ENCODE assay signal across 8 mouse cellular contexts in genomic region chr5:125406322-125407016, GRCm38 (mm10). TPM values are rescaled to one million over a fixed set of nuclear protein-coding genes. Genes with fewer than 3 reads are reported as not detected.
DNase-seq lines count a peak whose midpoint lies in the region; ATAC-seq lines count a peak whose summit lies in the region.

No protein-coding gene starts in this region.

- H3K4me1 ChIP-seq in forebrain, embryonic 15.5 days, result peaks cover 17% of the 10 kb centered on the region
- peaks cover 40% of the 10 kb centered on the region for H3K4me1 ChIP-seq in hindbrain, embryonic 10.5 days (replicated peaks)

- H3K36me3 ChIP-seq in forebrain, embryonic 15.5 days, result no peaks in the 10 kb centered on the region
- no peaks in the 10 kb centered on the region for H3K36me3 ChIP-seq in hindbrain, embryonic 10.5 days

- H3K9me3 ChIP-seq in forebrain, embryonic 15.5 days, result no peaks in the 10 kb centered on the region
- no peaks in the 10 kb centered on the region for H3K9me3 ChIP-seq in hindbrain, embryonic 10.5 days

- no peaks in the 10 kb centered on the region for H3K27me3 ChIP-seq in forebrain, embryonic 15.5 days
- peaks cover 8% of the 10 kb centered on the region; the same call in 1 of the 2 replicates for H3K27me3 ChIP-seq in hindbrain, embryonic 10.5 days (ENCODE audit: insufficient read depth, poor library complexity, severe bottlenecking)

- WGBS in forebrain, embryonic 15.5 days, result under 1% methylated on average over 20 of the region's 20 CpGs
- 2% methylated on average over 20 of the region's 20 CpGs for WGBS in hindbrain, embryonic 10.5 days

- peak overlapping the region; percentile 69 for H3K4me2 ChIP-seq in forebrain, embryonic 15.5 days (replicated peaks)

- peak; percentile 77 for DNase-seq in ES-CJ7 (ENCODE audit: low read depth, low spot score)
- DNase-seq in brain, adult 2 months (ENCODE audit: low read depth, low spot score), result peak; percentile 74
- peak; percentile 73 for DNase-seq in hindbrain, embryonic 10.5 days (ENCODE audit: low spot score)
- peak; percentile 53 to 67 for DNase-seq in layer of hippocampus, postnatal 25 days (ENCODE audit: extremely low spot score in 1 of 2, low spot score in 1 of 2)
- peak; percentile 74 for DNase-seq in lung, postnatal 14 days
- DNase-seq in ovary, postnatal 14 days (ENCODE audit: low spot score), result peak; percentile 52
- DNase-seq in urinary bladder, postnatal 36 days (ENCODE audit: low spot score in 2 of 2), result peak; percentile 74 to 81

- peak overlapping the region; percentile 60 for H3K4me3 ChIP-seq in forebrain, embryonic 15.5 days
- H3K4me3 ChIP-seq in hindbrain, embryonic 10.5 days, result peak overlapping the region; percentile 73

- ATAC-seq in forebrain, embryonic 15.5 days (replicated peaks), result peak; percentile 39; the same call in 1 of the 2 replicates

- H3K27ac ChIP-seq in forebrain, embryonic 15.5 days (replicated peaks), result peak overlapping the region; percentile 93
- peak overlapping the region; percentile 87 for H3K27ac ChIP-seq in hindbrain, embryonic 10.5 days

- peak overlapping the region; percentile 59 for H3K9ac ChIP-seq in forebrain, embryonic 15.5 days (replicated peaks)

RNA-seq across cellular contexts. Expression of gene Ubc, which starts 16.5 kb away (rescaled TPM):
- 1,235 and 1,278 TPM in 2 replicates for polyA plus RNA-seq in forebrain, embryonic 15.5 days (2015; fragmentation: Nextera tagmentation; extraction: Ambion mirVana)
- 928 and 1,134 TPM in 2 replicates for polyA plus RNA-seq in hindbrain, embryonic 10.5 days (2016; fragmentation: Nextera tagmentation; extraction: Ambion mirVana)
- total RNA-seq in layer of hippocampus, postnatal 25 days (2021), result 100 to 1,000 TPM; 775 to 848 TPM

RNA-seq across cellular contexts. Expression of gene Gm10382, which starts 17.3 kb away (rescaled TPM):
- polyA plus RNA-seq in forebrain, embryonic 15.5 days (2015; fragmentation: Nextera tagmentation; extraction: Ambion mirVana), result 0.55 TPM in 2 replicates
- polyA plus RNA-seq in hindbrain, embryonic 10.5 days (2016; fragmentation: Nextera tagmentation; extraction: Ambion mirVana), result 0.52 and 0.86 TPM in 2 replicates
- under 1 TPM in 1 of 2 experiments, not detected in 1; 0.37 TPM for total RNA-seq in layer of hippocampus, postnatal 25 days (2021)

RNA-seq across cellular contexts. Expression of gene Dhx37, which starts 27.5 kb away (rescaled TPM):
- polyA plus RNA-seq in forebrain, embryonic 15.5 days (2015; fragmentation: Nextera tagmentation; extraction: Ambion mirVana), result 11.3 and 13.4 TPM in 2 replicates
- polyA plus RNA-seq in hindbrain, embryonic 10.5 days (2016; fragmentation: Nextera tagmentation; extraction: Ambion mirVana), result 19.2 and 21.0 TPM in 2 replicates
- 10 to 100 TPM; 11.9 to 14.8 TPM for total RNA-seq in layer of hippocampus, postnatal 25 days (2021)

RNA-seq across cellular contexts. Expression of gene Bri3bp, which starts 34.9 kb away (rescaled TPM):
- 35.9 and 38.0 TPM in 2 replicates for polyA plus RNA-seq in forebrain, embryonic 15.5 days (2015; fragmentation: Nextera tagmentation; extraction: Ambion mirVana)
- 46.9 and 53.8 TPM in 2 replicates for polyA plus RNA-seq in hindbrain, embryonic 10.5 days (2016; fragmentation: Nextera tagmentation; extraction: Ambion mirVana)
- total RNA-seq in layer of hippocampus, postnatal 25 days (2021), result 100 to 1,000 TPM; 101 to 109 TPM

Comparison
In these comparisons a context has a peak if more than half of its experiments do, and no peak if none do; other contexts are left out.
1. Peak in every context shown above with its lines: DNase-seq, ATAC-seq, H3K4me3 ChIP-seq and H3K27ac ChIP-seq.